Mouse (Mus musculus) myocyte (in vitro differentiated cells): ENCODE measurements around the gene Serpind1. TPM values are rescaled to one million over a fixed set of nuclear protein-coding genes. Genes with fewer than 3 reads are reported as not detected.

Experiments used
- H3K27me3 ChIP-seq: one replicate; pipeline ENCODE4 v1.6.1; 2011; ENCODE audit not compliant: control insufficient read depth, insufficient read depth, insufficient read length
- H3K36me3 ChIP-seq: one replicate; pipeline ENCODE4 v1.6.1; 2011; ENCODE audit not compliant: control insufficient read depth, insufficient read depth
- H3K4me2 ChIP-seq: one replicate; pipeline ENCODE4 v1.6.1; 2011; ENCODE audit warnings: low read depth, control low read depth
- H3K4me3 ChIP-seq: one replicate; pipeline ENCODE4 v1.5.1; 2011; ENCODE audit warnings: mild to moderate bottlenecking, control low read depth, moderate library complexity
- H3K79me2 ChIP-seq: one replicate; pipeline ENCODE4 v1.6.1; 2011; ENCODE audit not compliant: control insufficient read depth, insufficient read depth
- H3ac ChIP-seq: one replicate; pipeline ENCODE4 v1.6.1; 2011; ENCODE audit not compliant: control insufficient read depth, insufficient read length
- CEBPB ChIP-seq: IDR thresholded peaks from 2 replicates; pipeline ENCODE4 v1.6.1; 2011; ENCODE audit warnings: mild to moderate bottlenecking, moderate library complexity; ENCODE audit not compliant: poor library complexity, insufficient read depth, severe bottlenecking
- E2F4 ChIP-seq: IDR thresholded peaks from one replicate; pipeline ENCODE4 v1.6.1; 2011; ENCODE audit warnings: mild to moderate bottlenecking, control low read depth, moderate library complexity; ENCODE audit not compliant: insufficient read depth
- MAX ChIP-seq: IDR thresholded peaks from one replicate; pipeline ENCODE4 v1.6.1; 2011; ENCODE audit warnings: low read depth, mild to moderate bottlenecking, control low read depth
- MYOD1 ChIP-seq, 3 experiments: IDR thresholded peaks; one replicate each; pipeline ENCODE4 v1.6.1; 2011; ENCODE audit warnings: control low read depth in 2 of 3, low read depth in 2 of 3, mild to moderate bottlenecking in 2 of 3, moderate library complexity in 1 of 3; ENCODE audit not compliant: insufficient read length in 2 of 3, control insufficient read depth in 1 of 3
- MYOG ChIP-seq, 3 experiments: IDR thresholded peaks; one replicate each; pipeline ENCODE4 v1.6.1; 2011; ENCODE audit warnings: control low read depth in 2 of 3, low read depth in 2 of 3, mild to moderate bottlenecking in 2 of 3; ENCODE audit not compliant: insufficient read length in 2 of 3, control insufficient read depth in 1 of 3, insufficient read depth in 1 of 3
- POLR2A ChIP-seq: IDR thresholded peaks from one replicate; pipeline ENCODE4 v1.6.1; 2011; ENCODE audit warnings: low read depth, mild to moderate bottlenecking, control low read depth, moderate library complexity; ENCODE audit not compliant: insufficient read length
- POLR2AphosphoS2 ChIP-seq: IDR thresholded peaks from one replicate; pipeline ENCODE4 v1.6.1; 2011; ENCODE audit warnings: low read depth, control low read depth; ENCODE audit not compliant: insufficient read length
- REST ChIP-seq: IDR thresholded peaks from one replicate; pipeline ENCODE4 v1.6.1; 2011; ENCODE audit warnings: mild to moderate bottlenecking, control low read depth, moderate library complexity; ENCODE audit not compliant: insufficient read depth, insufficient read length
- SRF ChIP-seq: IDR thresholded peaks from one replicate; pipeline ENCODE4 v1.6.1; 2011; ENCODE audit warnings: low read depth; ENCODE audit not compliant: control insufficient read depth, insufficient read length
- TCF12 ChIP-seq: IDR thresholded peaks from one replicate; pipeline ENCODE4 v1.6.1; 2011; ENCODE audit warnings: mild to moderate bottlenecking, control low read depth; ENCODE audit not compliant: poor library complexity, insufficient read depth, severe bottlenecking
- TCF3 ChIP-seq: IDR thresholded peaks from one replicate; pipeline ENCODE4 v1.6.1; 2011; ENCODE audit warnings: low read depth, control low read depth; ENCODE audit not compliant: insufficient read length
- USF1 ChIP-seq: IDR thresholded peaks from one replicate; pipeline ENCODE4 v1.6.1; 2011; ENCODE audit warnings: low read depth, mild to moderate bottlenecking, control low read depth, moderate library complexity
- polyA plus RNA-seq: library from polyadenylated mRNA; unstranded; fragments of >200 nt; fragmentation: generic; extraction: Trizol; gene quantifications from one replicate; pipeline ENCODE4 v1.2.1, GENCODE M21; 2012; ENCODE audit warnings: missing spikeins

Gene Serpind1
- polyA plus RNA-seq, 1 experiment: 0.10 TPM

DNA sequence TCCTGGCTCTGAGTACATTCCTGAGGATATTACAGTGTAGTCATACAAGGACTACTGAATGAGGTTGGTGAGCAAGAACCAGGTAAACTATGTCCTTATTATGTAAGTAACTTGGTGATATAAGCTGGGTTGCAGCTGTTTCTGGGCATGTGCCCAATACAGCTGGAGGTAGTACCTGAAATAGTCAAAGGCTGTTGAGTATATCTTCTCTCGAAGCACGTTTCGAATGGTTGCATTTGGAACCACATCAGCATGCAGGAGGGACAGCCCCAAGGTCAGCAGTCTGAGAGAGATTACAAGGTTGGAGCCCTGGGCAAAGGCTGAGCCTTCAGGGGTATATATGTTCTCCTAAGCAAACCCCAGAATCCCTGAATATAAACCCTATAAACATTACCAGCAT lies 30.4 kb upstream of the Serpind1 start:
- Histone ChIP-seq H3K79me2 (no peaks in the 10 kb centered on the region), H3ac (no peak overlapping the region), H3K27me3 (no peaks in the 10 kb centered on the region), H3K36me3 (peaks cover 21% of the 10 kb centered on the region), H3K4me2 (no peak overlapping the region), H3K4me3 (no peak overlapping the region)
- TF ChIP-seq TCF12 (no peak), POLR2A (no peak), MYOG (IDR thresholded peaks at IDR 0.05; ENCODE audit: control insufficient read depth in 1 of 3, insufficient read depth in 1 of 3, insufficient read length in 2 of 3, low read depth in 2 of 3) (no peak), POLR2AphosphoS2 (no peak), USF1 (no peak), TCF3 (no peak), MYOD1 (IDR thresholded peaks at IDR 0.05; ENCODE audit: control insufficient read depth in 1 of 3, insufficient read length in 2 of 3, low read depth in 2 of 3) (no peak), E2F4 (no peak), REST (no peak), MAX (no peak), SRF (no peak), CEBPB (no peak)

- Histone ChIP-seq H3K79me2 (no peaks in the 10 kb centered on the region), H3K36me3 (peaks cover 24% of the 10 kb centered on the region), H3K27me3 (no peaks in the 10 kb centered on the region), H3K4me3 (no peak overlapping the region), H3ac (no peak overlapping the region), H3K4me2 (no peak overlapping the region)
- TF ChIP-seq USF1 (no peak), MYOG (IDR thresholded peaks at IDR 0.05; ENCODE audit: control insufficient read depth in 1 of 3, insufficient read depth in 1 of 3, insufficient read length in 2 of 3, low read depth in 2 of 3) (no peak), REST (no peak), CEBPB (no peak), TCF12 (no peak), TCF3 (no peak), MYOD1 (IDR thresholded peaks at IDR 0.05; ENCODE audit: control insufficient read depth in 1 of 3, insufficient read length in 2 of 3, low read depth in 2 of 3) (no peak), POLR2A (no peak), POLR2AphosphoS2 (no peak), E2F4 (no peak), MAX (no peak), SRF (no peak)
Observed at GRCm38 (mm10) chr16:17303521-17304245, 27.5 kb upstream of the Serpind1 start.

GRCm38 (mm10) chr16:17307461-17307860 lies 23.7 kb upstream of the Serpind1 start:
- TF ChIP-seq MAX (no peak), MYOG (IDR thresholded peaks at IDR 0.05; ENCODE audit: control insufficient read depth in 1 of 3, insufficient read depth in 1 of 3, insufficient read length in 2 of 3, low read depth in 2 of 3) (no peak), POLR2AphosphoS2 (no peak), CEBPB (no peak), SRF (no peak)
- Histone ChIP-seq H3K27me3 (no peaks in the 10 kb centered on the region), H3K4me3 (no peak overlapping the region), H3K4me2 (no peak overlapping the region), H3ac (no peak overlapping the region), H3K36me3 (peaks cover 12% of the 10 kb centered on the region), H3K79me2 (no peaks in the 10 kb centered on the region)

DNA sequence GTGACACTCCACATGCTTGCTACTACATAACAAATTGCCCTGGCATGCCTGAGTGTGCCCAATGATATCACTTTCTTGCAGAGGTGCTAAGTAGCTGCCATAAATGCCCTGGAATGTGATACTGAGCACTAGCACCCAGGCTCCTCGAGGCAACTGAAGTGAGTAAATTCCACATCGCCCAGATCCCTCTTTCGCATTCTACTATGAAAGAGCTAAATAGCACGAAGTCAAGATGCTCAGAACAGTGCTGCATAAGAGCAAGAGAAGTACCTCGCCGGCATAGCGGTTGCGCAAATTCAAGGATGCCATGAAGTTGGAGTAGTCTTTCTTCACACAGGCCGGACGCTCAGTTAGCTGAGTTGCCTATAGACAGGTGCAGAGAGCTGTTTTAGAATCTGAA lies 22.1 kb upstream of the Serpind1 start:
- Histone ChIP-seq H3ac (no peak overlapping the region), H3K4me3 (no peak overlapping the region), H3K4me2 (no peak overlapping the region), H3K79me2 (no peaks in the 10 kb centered on the region), H3K36me3 (peaks cover 16% of the 10 kb centered on the region), H3K27me3 (no peaks in the 10 kb centered on the region)
- TF ChIP-seq E2F4 (no peak), USF1 (no peak), REST (no peak), MAX (no peak), MYOD1 (IDR thresholded peaks at IDR 0.05; ENCODE audit: control insufficient read depth in 1 of 3, insufficient read length in 2 of 3, low read depth in 2 of 3) (no peak), CEBPB (no peak), POLR2A (no peak), TCF12 (no peak), TCF3 (no peak), SRF (no peak), MYOG (IDR thresholded peaks at IDR 0.05; ENCODE audit: control insufficient read depth in 1 of 3, insufficient read depth in 1 of 3, insufficient read length in 2 of 3, low read depth in 2 of 3) (no peak), POLR2AphosphoS2 (no peak)
